Mouse (Mus musculus) lung, postnatal 0 days (tissue): ENCODE data around the gene Rnf7.

Experiments
- CTCF ChIP-seq: IDR thresholded peaks from 2 replicates; pipeline ENCODE4 v1.5.1; 2016; ENCODE audit warnings: antibody characterized with exemption, mild to moderate bottlenecking
- EP300 ChIP-seq: IDR thresholded peaks from 2 replicates; pipeline ENCODE4 v1.6.1; 2016; ENCODE audit warnings: antibody characterized with exemption, mild to moderate bottlenecking, control low read depth

GRCm38 (mm10) chr9:96483028-96483427 lies 4.6 kb upstream of the Rnf7 start:
- no peak for TF ChIP-seq CTCF
- no peak for TF ChIP-seq EP300
